Mouse (Mus musculus): Measurements from ENCODE around the gene Ghrl. TPM values are rescaled to one million over a fixed set of nuclear protein-coding genes. Genes with fewer than 3 reads are reported as not detected.
"Not testable (repeated sequence)": the region's sequence is repeated elsewhere in the genome, so short reads cannot be mapped to it uniquely, and the experiment has no call there.

Ghrl gene
- total RNA-seq, 1 experiment from 2014 or later, result not detected

GRCm38 (mm10) chr6:113713389-113713788, 6.3 kb downstream of the Ghrl start:
- not testable (repeated sequence) for ATAC-seq (replicated peaks in 1 of 2; ENCODE audit: insufficient read depth in 1 of 2, low FRiP score in 2 of 2, low TSS enrichment in 1 of 2, low read depth in 1 of 2, poor library complexity in 2 of 2, severe bottlenecking in 2 of 2)

GRCm38 (mm10) chr6:113712718-113713117, 7.0 kb downstream of the Ghrl start:
- no peak for ATAC-seq (replicated peaks in 1 of 2; ENCODE audit: insufficient read depth in 1 of 2, low FRiP score in 2 of 2, low TSS enrichment in 1 of 2, low read depth in 1 of 2, poor library complexity in 2 of 2, severe bottlenecking in 2 of 2)

GRCm38 (mm10) chr6:113697222-113698205, 22.2 kb downstream of the Ghrl start:
- ATAC-seq (replicated peaks in 1 of 2; ENCODE audit: insufficient read depth in 1 of 2, low FRiP score in 2 of 2, low TSS enrichment in 1 of 2, low read depth in 1 of 2, poor library complexity in 2 of 2, severe bottlenecking in 2 of 2), result no peak

GRCm38 (mm10) chr6:113696582-113697221, 23.0 kb downstream of the Ghrl start, which contains the start of gene Tatdn2:
Gene Tatdn2, plus strand, starts transcription at chr6:113697050.
- ATAC-seq (replicated peaks in 1 of 2; ENCODE audit: insufficient read depth in 1 of 2, low FRiP score in 2 of 2, low TSS enrichment in 1 of 2, low read depth in 1 of 2, poor library complexity in 2 of 2, severe bottlenecking in 2 of 2), result peak; percentile 96 to 99

- no peak for ATAC-seq (replicated peaks in 1 of 2; ENCODE audit: insufficient read depth in 1 of 2, low FRiP score in 2 of 2, low TSS enrichment in 1 of 2, low read depth in 1 of 2, poor library complexity in 2 of 2, severe bottlenecking in 2 of 2)
Measured at GRCm38 (mm10) chr6:113695766-113696355, 23.8 kb downstream of the Ghrl start.

- ATAC-seq (replicated peaks in 1 of 2; ENCODE audit: insufficient read depth in 1 of 2, low FRiP score in 2 of 2, low TSS enrichment in 1 of 2, low read depth in 1 of 2, poor library complexity in 2 of 2, severe bottlenecking in 2 of 2), result no peak
Measured at GRCm38 (mm10) chr6:113695203-113695602, 24.5 kb downstream of the Ghrl start.

GRCm38 (mm10) chr6:113693377-113693776, 26.3 kb downstream of the Ghrl start:
- ATAC-seq (replicated peaks in 1 of 2; ENCODE audit: insufficient read depth in 1 of 2, low FRiP score in 2 of 2, low TSS enrichment in 1 of 2, low read depth in 1 of 2, poor library complexity in 2 of 2, severe bottlenecking in 2 of 2), result no peak

- no peak for ATAC-seq (replicated peaks in 1 of 2; ENCODE audit: insufficient read depth in 1 of 2, low FRiP score in 2 of 2, low TSS enrichment in 1 of 2, low read depth in 1 of 2, poor library complexity in 2 of 2, severe bottlenecking in 2 of 2)
Measured at GRCm38 (mm10) chr6:113692661-113693133, 27.0 kb downstream of the Ghrl start.

- ATAC-seq (replicated peaks in 1 of 2; ENCODE audit: insufficient read depth in 1 of 2, low FRiP score in 2 of 2, low TSS enrichment in 1 of 2, low read depth in 1 of 2, poor library complexity in 2 of 2, severe bottlenecking in 2 of 2), result peak in 1 of 2 experiments; percentile 24; a peak in 1 of 4 replicates
Measured at GRCm38 (mm10) chr6:113691084-113691462, 28.6 kb downstream of the Ghrl start.

- peak; percentile 21 to 46; a peak in 3 of 4 replicates for ATAC-seq (replicated peaks in 1 of 2; ENCODE audit: insufficient read depth in 1 of 2, low FRiP score in 2 of 2, low TSS enrichment in 1 of 2, low read depth in 1 of 2, poor library complexity in 2 of 2, severe bottlenecking in 2 of 2)
Measured at GRCm38 (mm10) chr6:113690400-113691083, 29.1 kb downstream of the Ghrl start.

GRCm38 (mm10) chr6:113690008-113690399, 29.7 kb downstream of the Ghrl start:
- ATAC-seq (replicated peaks in 1 of 2; ENCODE audit: insufficient read depth in 1 of 2, low FRiP score in 2 of 2, low TSS enrichment in 1 of 2, low read depth in 1 of 2, poor library complexity in 2 of 2, severe bottlenecking in 2 of 2), result no peak

- ATAC-seq (replicated peaks in 1 of 2; ENCODE audit: insufficient read depth in 1 of 2, low FRiP score in 2 of 2, low TSS enrichment in 1 of 2, low read depth in 1 of 2, poor library complexity in 2 of 2, severe bottlenecking in 2 of 2), result no peak
Measured at GRCm38 (mm10) chr6:113686551-113687125, 33.0 kb downstream of the Ghrl start.

GRCm38 (mm10) chr6:113683081-113683825, 36.4 kb downstream of the Ghrl start:
- ATAC-seq (replicated peaks in 1 of 2; ENCODE audit: insufficient read depth in 1 of 2, low FRiP score in 2 of 2, low TSS enrichment in 1 of 2, low read depth in 1 of 2, poor library complexity in 2 of 2, severe bottlenecking in 2 of 2), result no peak

- ATAC-seq (replicated peaks in 1 of 2; ENCODE audit: insufficient read depth in 1 of 2, low FRiP score in 2 of 2, low TSS enrichment in 1 of 2, low read depth in 1 of 2, poor library complexity in 2 of 2, severe bottlenecking in 2 of 2), result peak; percentile 92 to 94
Measured at GRCm38 (mm10) chr6:113681271-113681670, 38.4 kb downstream of the Ghrl start.

GRCm38 (mm10) chr6:113679993-113680566, 39.6 kb downstream of the Ghrl start:
- no peak for ATAC-seq (replicated peaks in 1 of 2; ENCODE audit: insufficient read depth in 1 of 2, low FRiP score in 2 of 2, low TSS enrichment in 1 of 2, low read depth in 1 of 2, poor library complexity in 2 of 2, severe bottlenecking in 2 of 2)

Measured in hematopoietic stem cell, adult 5-6 weeks (primary cell).